Mouse (Mus musculus): ENCODE data around the gene Mettl24.

The Mettl24 gene

DNA sequence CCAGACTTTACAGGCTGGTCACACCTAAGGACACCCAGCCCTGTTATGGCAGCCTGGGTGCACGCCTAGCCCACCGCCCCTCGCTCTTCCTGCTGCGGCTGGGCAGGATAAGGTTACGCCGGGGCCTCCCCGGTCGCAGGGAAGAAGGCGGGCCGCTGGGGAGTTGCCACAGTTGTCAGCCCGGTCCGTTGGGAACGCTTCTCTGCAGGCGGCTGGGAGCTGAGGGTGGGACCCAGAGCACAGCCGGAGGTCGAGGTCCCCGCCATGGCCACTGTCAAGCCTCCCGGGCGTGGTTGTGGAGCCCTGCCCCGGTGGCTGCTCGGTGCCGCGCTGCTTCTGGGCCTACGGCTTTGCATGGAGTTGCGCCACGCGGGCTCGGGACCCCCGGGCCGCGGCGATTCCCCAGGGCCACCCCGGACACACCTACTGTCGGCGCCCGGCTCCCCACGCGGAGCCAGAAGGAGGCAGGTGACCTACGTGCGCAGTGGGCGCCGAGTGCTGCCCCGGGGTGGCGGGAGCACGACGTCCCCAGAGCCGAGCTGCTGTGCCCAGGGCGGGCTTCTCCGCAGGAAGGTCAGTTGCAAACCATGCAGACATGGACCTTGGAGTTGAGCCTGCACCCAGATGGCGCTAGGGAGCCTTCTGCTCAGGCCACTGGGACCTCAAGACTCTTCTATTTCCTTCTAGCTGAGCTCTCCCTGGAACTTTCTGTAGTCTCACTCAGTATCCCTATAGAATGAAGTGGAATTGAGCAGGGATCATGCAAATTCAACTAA is at the start of gene Mettl24:
Mettl24 (plus strand) TSS at position 191 of the 776 bp plus-strand sequence.
- peak; percentile 15 for DNase-seq (ENCODE audit: low spot score)

DNA sequence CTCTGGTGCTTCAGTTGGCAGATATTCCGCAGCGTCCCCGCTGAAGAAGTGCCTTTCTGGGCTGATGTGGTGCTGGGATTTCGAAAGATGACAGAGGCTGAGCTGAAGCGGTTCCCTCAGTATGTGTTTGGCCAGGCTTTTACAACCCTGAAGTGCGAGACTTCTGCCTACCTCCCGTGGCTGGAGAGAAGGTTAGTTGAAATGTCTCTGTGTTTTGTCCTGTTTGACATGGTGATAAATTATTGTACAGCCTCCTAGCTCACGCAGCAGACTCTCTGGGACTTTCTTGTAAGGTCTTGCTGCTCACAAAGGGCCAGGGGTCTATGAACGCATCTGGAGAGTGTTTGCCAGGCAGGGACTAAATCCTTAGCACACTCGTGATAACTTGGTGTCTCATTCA is 45.8 kb upstream of the Mettl24 start:
- no peak for DNase-seq (ENCODE audit: low spot score)

DNA sequence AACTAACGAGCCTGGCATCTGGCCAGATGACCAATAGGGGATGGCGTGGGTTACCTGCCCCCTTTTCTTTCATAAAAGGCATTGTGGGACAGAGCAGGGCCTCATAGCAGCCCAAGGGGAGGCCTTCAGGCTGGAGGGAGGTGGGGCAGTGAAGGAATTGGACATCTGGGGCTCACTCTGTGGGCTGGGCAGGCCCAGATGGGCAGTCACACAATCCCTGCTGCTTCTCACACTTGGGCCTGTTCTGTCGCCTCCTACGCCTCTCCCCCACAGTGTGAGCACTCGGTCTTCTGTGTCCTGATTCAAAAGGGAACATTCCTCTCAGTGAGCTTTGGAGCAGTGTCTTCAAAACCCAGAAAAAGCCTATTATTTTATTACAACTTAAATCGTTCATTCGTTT is 44.8 kb upstream of the Mettl24 start:
- peak; percentile 74 for DNase-seq (ENCODE audit: low spot score)

DNA sequence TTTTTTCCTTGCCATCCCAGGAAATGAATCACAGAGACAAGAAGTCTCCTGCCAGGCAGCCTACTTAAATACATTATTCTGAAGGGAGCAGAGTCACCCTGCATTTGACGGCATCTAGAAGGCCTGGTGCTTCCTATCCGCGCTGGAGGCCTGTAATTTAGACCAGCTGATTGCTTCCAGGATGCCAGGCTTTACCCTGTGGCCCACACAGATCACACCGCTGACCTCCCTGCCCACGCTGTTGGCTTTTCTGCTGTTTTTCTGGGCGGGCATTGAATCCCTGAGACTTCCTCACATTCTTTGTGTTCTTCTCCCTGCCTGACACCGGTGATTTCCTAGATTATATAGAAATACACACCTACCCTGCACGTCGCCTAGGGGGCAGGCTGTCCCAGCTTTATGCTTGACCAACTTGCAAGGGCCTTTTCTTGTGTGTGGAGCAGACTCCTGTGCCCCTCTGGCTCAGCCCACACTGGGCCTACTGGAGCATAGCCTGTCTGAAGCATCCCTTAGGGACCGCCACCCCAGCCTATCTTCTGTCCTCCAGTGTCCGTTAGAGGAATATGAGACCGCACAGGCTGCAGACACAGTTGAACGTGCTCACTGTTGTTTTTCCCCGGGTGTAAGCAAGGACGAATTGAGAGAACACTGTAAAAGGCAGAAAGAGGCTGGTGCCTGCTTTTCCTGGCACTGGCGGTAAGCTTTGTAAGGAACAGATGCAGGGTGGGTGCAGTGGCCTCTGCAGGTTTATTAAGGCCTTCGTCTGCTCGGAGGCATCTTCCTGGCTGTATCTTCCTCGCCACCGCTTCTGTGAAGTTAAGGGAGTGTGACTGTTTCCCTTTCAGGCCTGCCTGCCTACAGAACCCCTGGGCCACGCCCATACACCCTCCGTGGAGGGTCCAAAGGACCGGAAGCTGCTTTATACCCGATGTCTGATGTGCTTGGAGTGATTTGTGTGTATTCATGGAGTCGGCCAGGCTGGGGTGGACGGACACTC is 44.0 kb upstream of the Mettl24 start:
- DNase-seq (ENCODE audit: low spot score), result no peak

DNA sequence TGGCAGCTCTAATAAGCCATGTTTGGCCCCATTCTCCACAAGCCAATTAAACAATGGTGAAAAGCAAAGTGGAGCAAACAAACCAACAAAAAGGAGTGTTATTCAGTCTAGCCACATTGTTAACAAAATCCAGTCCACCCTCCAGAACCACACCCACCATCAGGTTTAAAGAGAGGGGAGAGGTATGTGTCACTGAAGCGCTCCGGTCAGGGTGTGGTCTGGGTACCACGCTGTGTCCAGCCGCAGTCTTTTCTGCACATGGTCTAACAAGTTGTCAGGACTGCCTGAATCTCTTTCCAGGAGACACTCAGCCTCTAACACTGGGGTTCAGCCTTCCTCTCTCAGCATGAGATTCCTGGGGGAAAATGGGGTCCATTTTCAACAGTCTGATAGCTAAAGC is 42.7 kb upstream of the Mettl24 start:
- no peak for DNase-seq (ENCODE audit: low spot score)

DNA sequence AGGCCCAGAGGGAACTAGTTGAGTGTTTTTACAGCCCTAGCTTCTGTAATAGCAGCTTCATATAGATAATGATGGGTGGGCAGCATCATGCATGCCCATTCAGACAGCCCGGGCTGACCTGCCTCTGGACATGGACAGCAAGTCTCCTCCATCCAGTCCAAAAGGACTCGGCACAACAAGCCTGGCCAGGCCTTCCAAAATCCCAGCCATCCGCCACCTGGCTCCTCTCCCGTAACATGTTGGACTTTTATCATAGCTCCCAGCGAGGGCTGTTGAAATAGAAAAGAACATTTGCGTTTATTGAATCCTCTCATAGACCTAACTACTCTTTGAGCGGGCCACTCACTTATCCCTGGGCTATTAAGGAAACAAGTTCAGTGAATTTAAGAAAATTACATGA is 41.2 kb upstream of the Mettl24 start:
- DNase-seq (ENCODE audit: low spot score), result no peak

DNA sequence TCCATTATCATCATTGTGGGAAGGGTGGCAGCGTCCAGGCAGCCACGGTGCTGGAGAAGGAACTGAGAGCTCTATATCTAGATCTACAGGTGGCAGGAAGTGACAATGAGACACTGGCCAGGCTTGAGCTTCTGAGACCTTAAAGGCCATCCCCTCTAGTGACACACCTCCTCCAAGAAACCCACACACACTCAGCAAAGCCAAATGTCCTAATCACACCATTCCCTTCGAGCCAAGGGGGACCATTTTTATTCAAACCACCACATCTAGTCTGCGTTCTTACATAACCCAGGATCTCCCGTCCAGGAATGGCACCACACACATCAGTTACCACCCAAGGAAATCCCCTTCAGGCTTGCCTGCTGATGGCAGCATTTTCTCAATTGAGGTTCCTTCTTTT is 40.0 kb upstream of the Mettl24 start:
- DNase-seq (ENCODE audit: low spot score), result no peak

DNA sequence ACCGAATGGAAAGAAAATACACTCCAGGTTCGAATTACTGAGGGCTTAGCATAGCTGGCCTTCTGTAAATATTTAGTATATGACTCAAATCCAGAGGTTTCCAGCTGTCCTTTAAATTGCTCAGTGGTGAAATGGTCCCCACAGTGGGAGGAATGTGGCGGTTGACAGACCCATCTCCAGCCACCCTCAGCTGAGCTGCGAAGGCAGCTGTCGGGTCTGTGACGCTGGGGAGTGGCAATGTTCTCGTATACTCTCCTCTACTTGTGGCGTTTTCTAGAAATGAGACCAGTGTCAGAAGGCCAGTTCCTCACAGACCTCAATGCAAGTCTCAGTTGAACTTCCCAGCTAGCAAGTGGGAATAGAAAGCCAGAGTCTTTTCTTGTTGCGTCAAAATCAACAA is 38.6 kb upstream of the Mettl24 start:
- DNase-seq (ENCODE audit: low spot score), result no peak

DNA sequence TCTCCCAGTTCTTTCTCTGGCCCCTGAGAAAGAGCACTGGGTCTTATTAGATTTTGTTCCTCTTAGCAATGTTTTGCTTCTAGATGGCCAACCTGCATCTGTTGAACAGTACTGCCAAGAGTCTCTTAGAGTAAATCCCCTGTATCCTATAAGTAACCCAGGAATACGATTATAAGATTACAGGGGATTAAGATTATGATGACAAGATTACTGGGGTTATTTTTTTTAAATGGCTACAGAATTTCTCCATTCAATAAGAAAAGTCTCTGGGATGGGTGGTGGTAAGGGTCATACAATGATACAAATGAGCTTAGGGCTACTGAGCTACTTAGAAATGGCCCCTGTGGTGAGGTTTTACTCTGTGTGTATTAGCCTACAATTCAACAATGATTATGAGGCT is 37.7 kb upstream of the Mettl24 start:
- no peak for DNase-seq (ENCODE audit: low spot score)

DNA sequence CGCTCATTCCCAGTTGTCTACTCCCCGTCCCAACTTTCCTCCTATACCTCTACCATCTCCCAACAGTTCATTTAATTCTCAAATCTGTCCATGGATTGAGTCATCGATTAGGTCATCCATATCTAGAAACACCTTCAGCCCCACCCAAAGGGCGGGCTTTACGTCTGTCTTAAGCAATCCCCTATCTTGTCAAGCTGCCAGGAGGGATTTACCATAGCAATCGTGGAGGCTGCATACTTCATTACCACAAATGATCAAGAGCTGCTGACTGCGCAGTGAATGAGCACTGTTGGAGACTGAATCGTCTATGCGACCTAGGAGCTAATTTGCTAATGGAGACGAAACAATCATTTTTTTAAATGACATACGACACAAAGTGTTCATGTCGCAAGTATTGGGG is 34.3 kb upstream of the Mettl24 start:
- DNase-seq (ENCODE audit: low spot score), result no peak

DNA sequence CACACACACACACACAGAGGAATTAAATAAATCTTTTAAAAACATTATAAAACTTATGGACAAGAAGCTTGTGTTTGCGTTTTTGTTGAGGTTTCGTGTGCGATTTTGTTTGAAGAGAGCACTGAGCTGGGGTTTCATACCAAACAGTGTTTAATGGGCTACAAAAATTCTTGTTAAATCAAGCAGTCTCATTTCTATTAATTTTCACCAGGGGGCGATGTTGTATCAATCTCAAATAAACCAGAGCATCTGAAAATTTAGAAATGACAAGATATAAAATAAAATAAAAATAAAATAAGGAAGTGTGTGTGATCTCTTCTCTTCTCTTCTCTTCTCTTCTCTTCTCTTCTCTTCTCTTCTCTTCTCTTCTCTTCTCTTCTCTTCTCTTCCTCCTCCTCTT is 33.4 kb upstream of the Mettl24 start:
- no peak for DNase-seq (ENCODE audit: low spot score)

DNA sequence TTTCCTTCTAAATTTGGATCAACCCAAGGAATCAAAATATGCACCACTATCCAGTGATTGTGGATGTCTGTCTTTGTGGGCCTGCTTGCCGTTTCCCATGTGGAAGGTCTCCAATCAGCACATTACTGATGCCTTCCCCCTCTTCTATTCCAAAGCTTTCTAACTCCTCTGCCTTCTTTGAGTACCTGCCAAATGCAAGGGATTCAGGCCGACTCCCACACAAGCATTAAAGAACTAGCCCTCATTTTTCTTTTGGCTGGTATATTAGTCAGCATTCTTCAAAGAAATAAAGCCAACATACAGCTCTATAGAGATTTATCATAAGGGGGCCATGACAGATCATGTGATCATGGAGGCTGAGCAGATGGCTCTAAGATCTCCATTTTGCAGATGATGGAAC is 31.4 kb upstream of the Mettl24 start:
- no peak for DNase-seq (ENCODE audit: low spot score)

DNA sequence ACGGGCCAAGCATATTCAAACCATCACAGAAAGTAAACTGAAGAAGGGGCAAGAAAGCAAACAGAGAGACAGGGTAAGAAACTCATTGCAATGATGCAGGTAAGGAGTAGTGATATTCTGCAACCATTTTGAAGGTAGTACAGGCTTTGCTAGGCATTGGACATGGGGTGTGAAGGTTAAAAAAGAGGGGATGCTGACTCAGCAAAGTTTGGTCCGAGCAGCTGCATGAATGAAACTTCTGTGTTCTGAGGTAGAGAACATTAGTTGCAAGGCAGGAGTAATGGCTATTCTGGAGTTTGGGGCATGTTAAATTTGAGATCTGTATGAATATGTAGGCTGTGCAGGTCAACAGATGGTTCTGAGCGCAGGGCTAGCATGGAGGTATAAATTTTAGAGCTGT is 17.8 kb upstream of the Mettl24 start:
- no peak for DNase-seq (ENCODE audit: low spot score)

DNA sequence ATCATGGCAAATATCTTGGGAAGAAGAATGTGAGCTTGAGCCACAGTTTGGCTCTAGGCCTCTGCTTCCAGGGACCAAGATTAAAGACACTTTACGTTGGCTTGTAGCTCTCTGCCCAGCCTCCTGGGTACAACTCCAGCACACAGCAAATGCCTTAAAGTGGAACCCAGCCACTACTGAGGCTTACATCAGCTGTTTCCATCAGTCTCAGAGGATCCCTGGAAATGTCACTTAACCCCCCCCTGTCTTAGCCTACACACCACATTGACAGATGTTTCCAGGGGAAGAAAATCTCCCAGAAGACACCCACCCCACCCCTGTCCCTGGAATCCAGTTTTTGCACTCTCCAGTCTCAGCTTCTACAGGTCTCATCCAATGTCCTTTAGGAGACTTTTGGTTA is 16.1 kb upstream of the Mettl24 start:
- DNase-seq (ENCODE audit: low spot score), result no peak

DNA sequence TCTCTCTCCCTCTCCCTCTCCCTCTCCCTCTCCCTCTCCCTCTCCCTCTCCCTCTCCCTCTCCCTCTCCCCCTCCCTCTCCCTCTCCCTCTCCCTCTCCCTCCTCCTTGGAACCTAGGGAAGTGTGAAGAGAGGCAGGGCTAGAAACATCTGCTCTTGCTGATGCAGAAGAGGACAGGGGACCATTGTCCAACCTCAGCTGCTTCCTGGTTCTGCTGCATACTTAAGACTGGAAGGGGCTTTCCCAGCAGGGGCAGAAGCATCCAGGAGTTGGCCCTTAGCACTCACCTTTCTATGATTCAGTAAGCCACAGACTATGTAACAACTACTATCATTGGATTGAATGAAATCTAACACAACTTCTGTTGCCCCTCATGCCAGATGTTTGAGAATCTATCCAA is 14.4 kb upstream of the Mettl24 start:
- DNase-seq (ENCODE audit: low spot score), result no peak

DNA sequence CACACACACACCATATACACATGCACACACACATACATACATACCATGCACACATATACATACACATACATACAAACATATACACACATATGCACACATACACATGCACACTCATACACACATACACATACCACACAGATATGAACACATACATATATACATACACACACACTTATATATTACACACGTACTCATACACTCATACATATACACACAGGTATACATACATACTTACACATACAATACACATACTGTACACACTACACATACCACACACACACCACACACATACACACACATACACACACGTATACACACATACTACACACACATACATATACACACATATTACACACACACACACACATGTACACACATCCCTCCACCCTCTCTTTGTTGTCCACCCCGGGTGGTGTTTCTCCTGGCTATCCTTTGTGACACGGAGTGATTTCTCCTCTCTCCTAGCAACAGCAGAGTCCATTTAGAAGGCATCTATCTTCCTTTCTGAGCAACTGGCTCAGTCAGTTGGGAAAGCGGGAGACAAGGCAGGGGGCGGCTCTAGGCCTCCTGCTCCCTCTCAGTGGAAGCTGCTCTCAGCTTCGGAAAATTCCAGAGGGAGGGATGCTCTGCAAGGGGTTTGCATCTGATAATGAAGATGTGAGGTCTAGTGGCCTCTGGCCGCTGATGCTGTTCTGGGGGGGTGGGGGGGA is 10.3 kb upstream of the Mettl24 start:
- DNase-seq (ENCODE audit: low spot score), result no peak

DNA sequence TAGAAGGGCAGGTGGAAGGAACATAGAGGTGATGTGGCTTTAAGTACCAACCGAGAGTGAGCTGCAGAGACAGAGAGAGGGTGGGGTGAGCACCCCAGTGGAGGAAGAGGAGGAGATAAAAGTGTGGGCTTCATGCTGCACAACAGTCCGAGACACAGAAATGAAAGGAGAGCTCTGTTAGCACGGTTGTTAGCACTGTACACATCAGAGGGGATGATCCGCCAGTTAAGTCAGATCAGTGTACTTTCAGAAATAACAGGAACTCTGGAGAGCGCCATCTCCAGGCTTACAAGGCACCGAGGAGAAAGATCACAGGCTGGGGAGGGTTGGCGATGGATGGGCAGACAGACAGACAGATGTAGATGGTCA is 9.8 kb upstream of the Mettl24 start:
- DNase-seq (ENCODE audit: low spot score), result no peak

DNA sequence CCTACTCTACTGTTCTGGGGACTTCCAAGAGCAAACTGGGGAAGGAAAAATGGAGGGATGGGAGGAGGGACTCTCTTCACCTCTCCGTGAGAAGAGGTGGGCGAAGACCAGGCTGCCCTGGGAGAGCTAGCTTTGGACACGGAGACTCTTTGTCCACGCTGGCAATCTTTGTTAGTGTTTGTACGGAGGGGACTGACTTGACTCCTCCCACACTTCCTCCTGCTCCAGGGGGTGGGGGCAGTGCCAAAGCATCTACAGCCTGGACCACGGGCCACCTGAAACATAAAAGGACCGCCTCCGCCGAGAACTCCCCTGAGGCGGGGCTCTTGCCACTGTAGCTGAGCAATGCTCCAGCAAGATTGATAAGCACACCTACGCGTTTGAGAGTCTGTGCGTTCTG is 8.9 kb upstream of the Mettl24 start:
- DNase-seq (ENCODE audit: low spot score), result no peak

DNA sequence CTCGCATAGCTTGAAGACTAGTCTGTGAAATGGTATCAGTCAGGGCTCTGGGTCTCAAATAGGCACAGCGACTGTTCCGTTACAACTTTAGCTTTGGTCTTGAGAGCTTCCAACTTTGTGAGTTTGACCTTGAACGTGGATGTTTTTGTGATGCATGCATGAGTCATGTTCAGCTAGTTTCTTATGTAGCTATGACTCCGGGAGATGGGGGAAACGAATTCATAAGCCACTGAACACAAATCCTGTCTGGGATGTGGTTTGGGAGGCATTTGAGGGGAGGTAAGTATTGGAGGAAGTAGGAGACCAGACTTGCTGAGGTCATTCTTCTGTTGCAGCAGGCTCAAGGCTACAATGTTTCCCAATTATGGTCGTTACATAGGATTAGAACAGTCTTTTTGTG is 7.2 kb upstream of the Mettl24 start:
- no peak for DNase-seq (ENCODE audit: low spot score)

DNA sequence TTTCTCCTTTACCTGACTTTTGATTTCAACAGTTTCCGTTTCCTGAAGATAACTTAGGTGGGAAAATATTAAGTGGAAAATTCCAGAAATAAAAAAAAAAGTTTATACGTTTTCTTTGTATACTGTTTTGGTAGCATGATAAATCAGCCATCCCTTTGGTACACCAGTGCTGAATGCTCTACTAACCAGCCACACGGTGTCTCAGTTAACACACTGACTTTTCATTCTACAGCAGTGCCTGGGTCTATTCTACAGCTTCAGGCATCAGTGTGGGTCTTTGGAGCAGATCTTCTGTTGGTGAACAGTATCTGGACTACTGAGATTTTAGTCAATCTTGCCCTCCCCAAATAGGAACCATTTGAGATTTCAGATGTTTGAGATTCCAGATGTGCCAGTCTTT is 4.6 kb upstream of the Mettl24 start:
- no peak for DNase-seq (ENCODE audit: low spot score)

DNA sequence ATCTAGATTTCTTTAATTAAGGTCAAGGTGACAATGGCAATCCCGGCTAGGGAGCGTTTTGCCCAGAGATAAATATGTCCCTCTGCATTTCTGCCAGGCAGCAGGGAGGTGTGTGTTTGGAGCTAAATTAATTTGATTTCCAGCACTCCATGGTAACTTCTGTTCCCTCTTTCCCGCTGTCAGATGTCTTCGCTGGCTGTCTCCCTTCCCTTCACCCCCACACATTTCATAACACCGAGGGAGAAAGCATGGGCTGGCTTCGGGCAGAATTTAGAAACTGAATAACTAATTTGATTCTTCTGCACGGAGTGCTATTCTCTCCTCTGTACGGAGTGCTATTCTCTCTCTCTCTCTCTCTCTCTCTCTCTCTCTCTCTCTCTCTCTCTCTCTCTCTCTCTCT is 612 bp upstream of the Mettl24 start:
- peak; percentile 57 for DNase-seq (ENCODE audit: low spot score)

DNA sequence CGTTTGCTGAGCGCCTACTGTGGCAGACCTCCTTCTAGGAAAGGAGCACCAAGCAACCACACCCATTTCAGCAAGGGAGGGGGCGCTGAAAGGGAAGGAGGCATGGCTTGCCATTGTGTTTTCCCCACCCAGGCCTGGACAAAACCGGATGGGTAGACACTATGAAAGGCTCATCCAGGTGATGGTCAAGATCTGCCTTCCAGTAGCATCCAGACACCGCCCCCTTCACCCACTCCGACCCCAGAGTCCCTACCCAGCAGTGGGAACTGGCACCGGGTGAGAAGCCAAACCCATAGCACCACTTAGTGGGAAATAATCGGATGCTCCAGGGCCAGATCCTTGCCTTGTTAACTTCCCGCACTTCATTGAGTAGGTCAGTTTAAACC is 779 bp downstream of the Mettl24 start:
- DNase-seq (ENCODE audit: low spot score), result no peak

DNA sequence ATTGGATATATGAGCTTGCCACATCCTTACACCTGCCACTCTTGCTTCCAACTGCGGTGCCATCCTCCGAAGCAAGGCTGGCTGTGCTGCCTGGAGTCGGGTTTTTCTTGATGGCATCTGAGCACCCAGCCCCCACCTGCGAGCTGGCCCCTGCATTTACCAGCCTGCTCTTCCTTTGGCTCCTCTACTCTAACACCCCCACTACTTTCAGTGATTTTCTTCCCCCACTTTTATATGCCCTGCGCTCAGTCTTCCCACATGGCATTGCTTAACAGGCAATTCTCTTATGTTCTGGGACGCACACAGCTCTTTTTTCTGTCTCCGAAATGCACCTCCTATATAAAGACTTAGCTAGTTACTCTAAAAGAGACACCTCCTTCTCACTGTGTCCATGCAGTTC is 1.2 kb downstream of the Mettl24 start:
- no peak for DNase-seq (ENCODE audit: low spot score)

All from layer of hippocampus, adult 9-10 months (tissue).